Mouse (Mus musculus) mouse trophoblast stem cell (cell line): ENCODE results near the gene Ugt1a8.
"Not testable (repeated sequence)": the region's sequence is repeated elsewhere in the genome, so short reads cannot be mapped to it uniquely, and the experiment has no call there.

Experiments
- in situ Hi-C, 2 experiments: fragments of 300-500 bp; cut with MseI, MboI; formaldehyde crosslinking; loops; 2 replicates in 1 of 2; 3 replicates in 1 of 2; pipeline ENCODE4 v1.15.1; 2025

Ugt1a8 gene

DNA sequence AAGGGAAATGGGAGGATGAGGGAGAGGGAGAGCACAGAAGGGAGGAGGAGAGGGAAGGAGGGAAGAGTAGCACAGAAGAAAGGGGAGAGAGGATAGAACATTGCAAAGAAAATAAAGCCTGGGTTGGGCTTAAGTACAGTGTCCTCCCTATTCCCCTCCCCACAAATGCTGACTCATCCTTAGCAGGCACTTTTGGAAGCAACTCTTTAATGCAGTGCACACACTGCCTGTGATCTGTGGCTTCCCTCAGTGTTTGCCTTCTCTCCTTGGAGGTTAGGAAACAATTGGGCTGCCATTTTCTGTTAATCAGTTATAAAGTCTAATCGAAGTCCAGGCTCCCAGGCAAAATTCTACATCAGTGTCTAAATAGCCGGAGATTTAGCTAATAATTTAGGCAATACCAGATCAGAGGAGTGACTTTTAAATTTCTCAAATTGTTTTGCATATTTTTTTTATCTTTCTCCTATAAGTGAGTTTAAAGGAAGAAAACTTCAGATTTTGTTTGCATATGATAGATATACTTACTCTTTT lies 21.5 kb downstream of the Ugt1a8 start:
- in situ Hi-C loops: not testable (repeated sequence)

DNA sequence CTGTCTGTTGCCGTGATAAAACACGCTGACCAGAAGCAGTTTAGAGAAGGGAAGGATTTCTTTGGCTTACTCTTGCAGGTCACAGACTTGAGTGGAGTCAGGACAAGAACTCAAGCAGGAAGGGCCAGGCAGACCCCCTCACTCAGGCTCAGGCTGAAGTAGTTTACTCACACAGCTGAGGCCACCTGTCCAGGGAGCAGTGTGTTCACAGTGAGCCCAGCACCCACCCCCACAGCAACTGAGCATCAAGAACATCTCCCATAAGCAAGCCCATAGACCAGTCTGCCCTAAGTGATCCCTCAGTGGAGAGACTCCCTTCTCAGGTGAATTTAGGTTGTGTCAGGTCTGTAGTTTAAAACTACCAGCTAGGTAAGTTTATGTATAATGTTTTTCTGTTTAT lies 22.0 kb downstream of the Ugt1a8 start:
- in situ Hi-C loops: not testable (repeated sequence)

DNA sequence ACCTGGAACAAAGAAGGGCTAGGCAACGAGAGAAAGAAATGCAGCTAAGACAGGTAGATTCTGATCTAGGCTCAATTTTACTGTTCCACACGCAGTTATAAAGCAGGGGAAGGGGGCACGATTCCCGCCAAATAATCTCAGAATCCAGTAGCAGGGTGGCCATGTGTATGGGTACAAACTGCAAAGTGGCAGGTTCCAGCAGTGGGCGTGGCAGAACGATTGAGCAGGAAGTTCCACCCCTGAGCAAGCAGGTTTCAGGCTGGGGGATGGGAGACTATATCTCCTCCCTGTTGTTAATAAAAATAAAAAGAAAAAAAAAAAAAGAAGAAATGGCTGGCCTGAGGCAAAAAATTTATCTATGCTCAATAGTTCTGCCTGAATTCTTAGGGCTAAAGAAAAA lies 25.2 kb downstream of the Ugt1a8 start:
- in situ Hi-C loops: not testable (repeated sequence)

DNA sequence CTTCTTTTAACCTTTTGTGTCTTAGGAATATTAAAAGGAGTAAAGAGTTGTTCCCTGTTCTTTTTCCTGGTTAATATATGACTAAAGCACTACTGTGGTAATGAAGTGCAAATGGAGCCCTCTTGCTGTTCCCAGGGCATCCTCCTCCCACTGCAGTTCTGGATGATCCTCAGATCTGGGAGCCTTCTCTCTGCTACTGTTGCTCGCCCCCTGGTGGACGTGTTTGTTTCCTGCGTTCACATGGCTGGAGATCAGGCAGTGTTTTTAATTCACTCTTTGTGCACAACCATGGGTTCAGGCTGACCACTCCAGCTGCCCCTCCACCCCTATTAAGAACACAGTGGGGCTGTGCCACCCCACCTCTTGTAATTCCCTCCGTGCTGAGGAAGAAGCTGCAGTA lies 32.9 kb downstream of the Ugt1a8 start:
- in situ Hi-C loops: not testable (repeated sequence)

DNA sequence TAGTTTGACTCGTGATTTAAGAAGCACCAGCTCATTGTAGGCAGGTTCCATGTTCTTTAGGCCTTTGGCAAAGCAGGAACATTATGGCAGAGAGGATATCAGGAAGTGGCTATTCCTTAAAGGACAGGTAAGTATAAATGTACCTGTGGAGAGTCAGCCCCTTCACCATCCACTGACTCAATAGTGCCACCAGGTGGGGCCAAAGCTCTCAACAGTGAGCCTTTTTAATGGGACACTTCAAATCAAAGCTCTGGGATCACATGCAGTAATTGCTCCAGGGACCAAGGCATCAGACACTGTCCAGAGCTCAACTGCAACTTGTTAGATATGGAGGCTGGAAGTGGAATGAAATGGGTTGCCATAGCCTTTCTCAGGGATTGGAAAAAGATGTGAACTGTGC lies 33.9 kb downstream of the Ugt1a8 start:
- in situ Hi-C loops: not testable (repeated sequence)

DNA sequence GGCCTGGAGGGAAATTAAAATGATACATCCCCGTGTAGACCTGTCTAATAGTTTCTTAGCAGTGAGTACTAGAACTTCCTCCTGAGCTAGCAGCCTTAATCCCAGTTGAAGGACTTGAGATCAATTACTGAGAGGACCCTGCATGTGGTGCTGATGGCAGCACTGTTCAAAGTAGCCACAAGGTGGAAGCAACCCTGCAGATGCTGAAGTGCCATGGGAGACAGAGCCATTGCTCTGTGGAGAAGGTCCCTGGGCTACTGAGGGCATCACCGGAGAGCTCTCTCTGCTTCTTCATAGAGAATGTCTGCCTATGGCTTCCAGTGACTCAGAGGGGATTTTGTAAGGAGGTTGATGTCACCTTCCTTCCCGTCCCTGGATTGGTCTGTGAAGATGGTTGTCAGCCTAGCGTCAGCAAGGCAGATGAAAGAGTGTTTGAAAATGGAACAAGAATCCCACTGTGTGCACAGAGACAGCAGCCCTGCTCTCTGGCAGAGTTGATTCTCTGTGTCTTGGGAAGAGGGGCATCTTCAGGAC lies 38.3 kb downstream of the Ugt1a8 start:
- in situ Hi-C loops: loop anchor here in 1 of 2 experiments (25.0 kb wide), 1 partner anchor 161 kb away; the partner anchor contains the start of genes Hjurp and Trpm8

DNA sequence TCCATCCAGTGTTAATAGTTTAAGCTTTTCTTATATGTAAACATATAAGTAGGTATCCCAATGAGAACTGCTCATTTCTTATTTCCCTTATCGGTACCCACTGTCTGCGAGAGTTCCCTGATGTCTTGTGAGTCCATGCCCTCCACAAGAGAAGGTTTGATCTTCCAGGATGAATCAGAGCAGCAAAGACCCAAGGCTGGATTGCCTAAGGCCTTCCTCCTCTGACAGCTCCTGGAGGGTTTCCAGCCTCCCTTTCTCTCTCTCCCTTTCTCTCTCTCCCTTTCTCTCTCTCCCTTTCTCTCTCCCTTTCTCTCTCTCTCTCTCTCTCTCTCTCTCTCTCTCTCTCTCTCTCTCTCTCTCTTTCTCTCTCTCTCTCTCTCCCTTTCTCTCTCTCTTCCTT lies 41.5 kb downstream of the Ugt1a8 start:
- in situ Hi-C loops: loop anchor here in 1 of 2 experiments (25.0 kb wide), 1 partner anchor 158 kb away; the partner anchor contains the start of genes Hjurp and Trpm8

DNA sequence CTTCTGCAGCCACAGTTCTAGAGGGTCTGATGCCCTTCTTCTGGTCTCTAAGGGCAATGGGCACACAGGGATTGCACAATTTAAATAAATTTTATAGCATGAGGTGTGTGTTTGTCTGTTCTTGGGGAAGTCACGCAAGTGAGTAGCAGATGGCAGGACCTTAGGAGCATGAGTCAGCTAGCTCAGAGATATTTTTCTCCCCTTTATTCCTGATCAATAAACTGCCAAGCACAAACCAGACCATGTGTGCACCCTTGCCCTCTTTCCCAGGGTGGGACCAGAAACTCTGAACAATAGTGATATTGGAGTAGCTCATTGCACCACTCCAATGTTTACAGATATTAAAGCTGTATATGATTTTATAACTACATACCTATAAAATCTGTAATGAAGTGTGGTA lies 42.6 kb downstream of the Ugt1a8 start:
- in situ Hi-C loops: loop anchor here in 1 of 2 experiments (25.0 kb wide), 1 partner anchor 157 kb away; the partner anchor contains the start of genes Hjurp and Trpm8

DNA sequence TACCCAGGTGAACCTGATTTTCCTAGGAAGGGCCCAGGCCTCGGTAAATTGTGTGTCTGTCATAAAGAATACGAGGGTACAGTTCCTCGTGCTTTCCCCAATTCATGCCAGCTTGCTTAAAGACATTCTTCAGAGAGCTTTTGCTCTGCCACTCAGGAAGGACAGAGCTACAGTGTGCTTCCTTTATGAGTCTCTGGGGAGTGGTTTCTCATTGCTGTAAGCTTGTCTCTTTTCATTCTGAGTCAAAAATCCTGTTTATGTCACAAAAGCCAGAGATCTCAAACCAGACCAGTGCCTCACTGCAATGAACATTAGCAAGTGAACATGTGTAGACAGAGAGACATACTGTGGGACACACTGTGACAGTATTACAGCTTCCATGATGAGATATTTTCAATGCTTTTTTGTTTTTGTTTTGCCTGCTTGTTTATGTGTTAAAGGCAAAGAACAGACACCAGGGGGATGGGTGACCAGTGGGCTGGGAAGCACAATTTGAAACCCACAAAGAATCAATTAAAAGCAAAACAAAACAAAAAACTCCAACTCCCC lies 46.4 kb downstream of the Ugt1a8 start:
- in situ Hi-C loops: loop anchor here in 1 of 2 experiments (25.0 kb wide), 1 partner anchor 153 kb away; the partner anchor contains the start of genes Hjurp and Trpm8

DNA sequence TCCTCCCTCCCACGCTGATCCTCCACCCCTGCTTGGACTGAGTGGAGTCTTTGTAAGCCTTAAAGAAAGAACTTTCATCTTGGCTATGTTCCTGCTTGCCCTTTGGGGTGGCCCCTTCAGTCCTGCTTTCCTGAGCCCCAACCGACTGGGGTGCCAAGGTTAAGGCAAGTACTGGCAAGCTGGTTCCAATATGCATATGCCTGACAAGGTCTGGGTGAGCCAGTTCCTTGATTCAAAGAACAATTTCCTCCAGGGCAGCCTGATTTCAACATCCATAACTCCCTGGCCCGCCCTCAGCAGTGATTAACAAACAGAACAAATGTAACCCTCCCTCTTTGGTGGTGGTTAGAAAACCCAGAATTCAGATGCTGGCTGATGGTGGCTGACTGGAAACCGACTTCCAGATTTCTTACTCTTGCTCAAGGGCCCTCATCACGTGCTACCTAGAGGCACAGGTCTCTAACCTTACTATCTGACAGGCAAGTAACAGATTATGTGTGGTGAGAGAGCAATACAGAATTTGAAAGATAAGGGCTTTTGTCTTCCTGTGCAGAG lies 46.9 kb downstream of the Ugt1a8 start, which contains the start of gene Ugt1a6a:
Gene Ugt1a6a (plus strand): TSS at position 353 of the 555 bp plus-strand sequence.
- in situ Hi-C loops: loop anchor here in 1 of 2 experiments (25.0 kb wide), 1 partner anchor 153 kb away; the partner anchor contains the start of genes Hjurp and Trpm8

DNA sequence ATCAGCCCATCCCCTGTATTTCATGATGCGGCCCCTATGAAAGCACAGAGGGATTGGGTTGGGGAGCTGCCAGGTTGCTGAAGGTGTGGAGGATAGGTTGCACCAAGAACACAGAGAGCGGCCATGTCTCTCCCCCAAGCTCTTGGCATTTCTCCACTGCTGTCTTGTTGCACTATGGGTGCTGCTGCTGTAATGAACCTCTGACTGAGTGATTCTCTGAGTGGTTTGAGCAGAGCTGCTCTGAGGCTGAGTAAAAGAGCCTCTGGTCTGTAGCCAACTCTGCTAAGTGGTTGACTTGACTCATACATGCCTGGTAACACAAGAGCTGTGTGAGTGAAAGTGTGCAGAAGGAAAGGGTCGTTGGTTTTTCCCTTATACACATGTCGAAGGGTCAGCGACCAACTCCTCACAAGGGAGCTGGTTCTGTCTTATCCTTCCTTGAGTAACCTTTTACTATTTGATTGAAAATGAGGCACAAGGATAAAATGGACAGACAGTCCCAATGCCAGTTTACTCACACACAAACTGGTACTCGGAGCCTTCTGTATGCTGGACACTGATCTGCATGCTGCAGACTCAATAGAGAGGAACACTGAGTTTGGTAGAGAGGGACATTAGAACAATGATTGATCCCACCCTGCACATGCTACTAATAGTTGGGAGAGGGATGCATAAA lies 47.8 kb downstream of the Ugt1a8 start:
- in situ Hi-C loops: loop anchor here in 1 of 2 experiments (25.0 kb wide), 1 partner anchor 152 kb away; the partner anchor contains the start of genes Hjurp and Trpm8

DNA sequence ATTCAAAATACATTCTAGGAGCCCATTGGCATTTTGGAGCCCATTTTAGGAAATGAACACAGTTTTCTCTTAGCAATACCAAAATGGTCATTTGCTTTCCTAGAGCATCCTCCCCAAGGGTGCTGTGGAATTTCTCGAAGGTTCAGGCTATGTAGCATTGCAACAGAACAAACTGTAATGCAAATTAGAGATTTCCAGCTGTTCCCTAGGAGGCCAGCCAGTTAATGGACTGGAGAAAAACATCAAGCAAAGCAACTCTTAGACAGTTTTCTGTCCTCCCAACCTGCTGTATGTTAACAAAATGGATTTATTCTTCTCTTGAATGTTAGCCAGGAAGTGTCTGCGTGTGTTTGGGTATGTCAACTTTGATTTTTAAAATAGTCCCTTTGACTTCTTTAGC lies 49.0 kb downstream of the Ugt1a8 start:
- in situ Hi-C loops: loop anchor here in 1 of 2 experiments (25.0 kb wide), 1 partner anchor 151 kb away; the partner anchor contains the start of genes Hjurp and Trpm8

DNA sequence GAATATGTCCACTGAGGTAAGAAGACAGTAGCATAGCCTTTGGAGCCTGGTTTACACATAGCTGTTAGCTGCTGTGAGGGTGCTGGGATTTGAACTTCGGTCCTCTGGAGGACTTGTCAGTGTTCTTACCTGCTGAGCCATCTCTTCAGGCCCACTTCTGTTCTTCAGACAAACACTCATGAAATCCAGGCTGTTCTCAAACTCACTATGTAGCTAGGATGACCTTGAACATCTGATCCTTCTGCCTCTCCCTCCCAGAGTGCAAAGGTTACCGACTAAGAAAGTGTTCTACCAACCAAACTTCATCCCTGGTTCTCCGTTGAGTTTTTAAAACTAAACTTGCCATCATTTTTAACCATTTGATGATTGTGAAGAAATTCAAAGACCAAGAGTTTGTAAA lies 49.7 kb downstream of the Ugt1a8 start:
- in situ Hi-C loops: loop anchor here in 1 of 2 experiments (25.0 kb wide), 1 partner anchor 150 kb away; the partner anchor contains the start of genes Hjurp and Trpm8

DNA sequence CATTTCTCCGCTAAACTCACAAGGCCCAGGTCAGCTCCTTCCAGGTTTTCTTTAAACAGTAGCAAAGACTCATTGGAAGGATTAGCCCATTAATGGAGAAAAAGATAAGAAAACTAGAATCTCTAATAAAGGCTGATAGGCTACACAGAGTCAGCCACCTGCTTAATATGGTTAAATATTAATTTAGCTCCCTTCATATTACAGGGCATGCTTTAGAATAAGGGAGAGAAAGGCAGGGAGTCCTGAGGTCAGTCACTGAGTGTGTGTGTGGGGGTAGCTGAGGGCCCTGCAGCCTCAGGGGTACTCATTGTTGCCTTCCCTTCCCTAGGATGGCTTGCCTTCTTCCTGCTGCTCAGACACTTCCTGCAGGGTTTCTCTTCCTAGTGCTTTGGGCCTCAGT lies 50.5 kb downstream of the Ugt1a8 start:
- in situ Hi-C loops: loop anchor here in 1 of 2 experiments (25.0 kb wide), 1 partner anchor 149 kb away; the partner anchor contains the start of genes Hjurp and Trpm8

DNA sequence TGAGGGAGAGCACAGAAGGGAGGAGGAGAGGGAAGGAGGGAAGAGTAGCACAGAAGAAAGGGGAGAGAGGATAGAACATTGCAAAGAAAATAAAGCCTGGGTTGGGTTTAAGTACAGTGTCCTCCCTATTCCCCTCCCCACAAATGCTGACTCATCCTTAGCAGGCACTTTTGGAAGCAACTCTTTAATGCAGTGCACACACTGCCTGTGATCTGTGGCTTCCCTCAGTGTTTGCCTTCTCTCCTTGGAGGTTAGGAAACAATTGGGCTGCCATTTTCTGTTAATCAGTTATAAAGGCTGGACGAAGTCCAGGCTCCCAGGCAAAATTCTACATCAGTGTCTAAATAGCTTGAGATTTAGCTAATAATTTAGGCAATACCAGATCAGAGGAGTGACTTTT lies 52.9 kb downstream of the Ugt1a8 start:
- in situ Hi-C loops: loop anchor here in 1 of 2 experiments (25.0 kb wide), 1 partner anchor 147 kb away; the partner anchor contains the start of genes Hjurp and Trpm8

DNA sequence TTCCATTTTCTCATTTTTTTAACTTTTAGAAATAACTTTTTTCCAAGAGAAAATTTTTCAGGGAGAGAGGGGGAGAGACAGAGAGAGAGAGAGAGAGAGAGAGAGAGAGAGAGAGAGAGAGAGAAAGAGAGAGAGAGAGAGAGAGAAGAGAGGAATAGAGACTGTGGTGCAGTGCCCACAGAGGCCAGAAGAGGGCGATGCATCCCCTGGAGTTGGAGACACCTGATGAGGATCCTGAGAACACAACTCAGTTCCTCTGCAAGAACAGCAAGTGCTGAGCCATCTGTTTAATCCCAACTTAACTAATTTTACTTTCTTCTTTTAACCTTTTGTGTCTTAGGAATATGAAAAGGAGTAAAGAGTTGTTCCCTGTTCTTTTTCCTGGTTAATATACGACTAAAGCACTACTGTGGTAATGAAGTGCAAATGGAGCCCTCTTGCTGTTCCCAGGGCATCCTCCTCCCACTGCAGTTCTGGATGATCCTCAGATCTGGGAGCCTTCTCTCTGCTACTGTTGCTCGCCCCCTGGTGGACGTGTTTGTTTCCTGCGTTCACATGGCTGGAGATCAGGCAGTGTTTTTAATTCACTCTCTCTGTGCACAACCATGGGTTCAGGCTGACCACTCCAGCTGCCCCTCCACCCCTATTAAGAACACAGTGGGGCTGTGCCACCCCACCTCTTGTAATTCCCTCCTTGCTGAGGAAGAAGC lies 56.5 kb downstream of the Ugt1a8 start:
- in situ Hi-C loops: loop anchor here in 1 of 2 experiments (25.0 kb wide), 1 partner anchor 143 kb away; the partner anchor contains the start of genes Hjurp and Trpm8

DNA sequence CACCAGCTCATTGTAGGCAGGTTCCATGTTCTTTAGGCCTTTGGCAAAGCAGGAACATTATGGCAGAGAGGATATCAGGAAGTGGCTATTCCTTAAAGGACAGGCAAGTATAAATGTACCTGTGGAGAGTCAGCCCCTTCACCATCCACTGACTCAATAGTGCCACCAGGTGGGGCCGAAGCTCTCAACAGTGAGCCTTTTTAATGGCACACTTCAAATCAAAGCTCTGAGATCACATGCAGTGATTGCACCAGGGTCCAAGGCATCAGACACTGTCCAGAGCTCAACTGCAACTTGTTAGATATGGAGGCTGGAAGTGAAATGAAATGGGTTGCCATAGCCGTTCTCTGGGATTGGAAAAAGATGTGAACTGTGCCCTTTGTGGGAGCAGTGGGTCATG lies 57.7 kb downstream of the Ugt1a8 start:
- in situ Hi-C loops: loop anchor here in 1 of 2 experiments (25.0 kb wide), 1 partner anchor 142 kb away; the partner anchor contains the start of genes Hjurp and Trpm8

DNA sequence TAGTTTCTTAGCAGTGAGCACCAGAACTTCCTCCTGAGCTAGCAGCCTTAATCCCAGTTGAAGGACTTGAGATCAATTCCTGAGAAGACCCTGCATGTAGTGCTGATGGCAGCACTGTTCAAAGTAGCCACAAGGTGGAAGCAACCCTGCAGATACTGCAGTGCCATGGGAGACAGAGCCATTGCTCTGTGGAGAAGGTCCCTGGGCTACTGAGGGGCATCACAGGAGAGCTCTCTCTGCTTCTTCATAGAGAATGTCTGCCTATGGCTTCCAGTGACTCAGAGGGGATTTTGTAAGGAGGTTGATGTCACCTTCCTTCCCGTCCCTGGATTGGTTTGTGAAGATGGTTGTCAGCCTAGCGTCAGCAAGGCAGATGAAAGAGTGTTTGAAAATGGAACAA lies 62.5 kb downstream of the Ugt1a8 start:
- in situ Hi-C loops: loop anchor here in 1 of 2 experiments (5.0 kb wide), 1 partner anchor 137 kb away; no protein-coding TSS in a partner anchor

DNA sequence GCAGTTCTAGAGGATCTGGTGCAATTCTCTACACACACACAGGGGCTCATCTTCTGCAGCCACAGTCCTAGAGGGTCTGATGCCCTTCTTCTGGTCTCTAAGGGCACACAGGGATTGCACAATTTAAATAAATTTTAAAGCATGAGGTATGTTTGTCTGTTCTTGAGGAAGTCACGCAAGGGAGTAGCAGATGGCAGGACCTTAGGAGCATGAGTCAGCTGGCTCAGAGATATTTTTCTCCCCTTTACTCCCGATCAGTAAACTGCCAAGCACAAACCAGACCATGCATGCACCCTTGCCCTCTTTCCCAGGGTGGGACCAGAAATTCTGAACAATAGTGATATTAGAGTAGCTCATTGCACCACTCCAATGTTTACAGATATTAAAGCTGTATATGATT lies 70.8 kb downstream of the Ugt1a8 start:
- in situ Hi-C loops: no loop called here

DNA sequence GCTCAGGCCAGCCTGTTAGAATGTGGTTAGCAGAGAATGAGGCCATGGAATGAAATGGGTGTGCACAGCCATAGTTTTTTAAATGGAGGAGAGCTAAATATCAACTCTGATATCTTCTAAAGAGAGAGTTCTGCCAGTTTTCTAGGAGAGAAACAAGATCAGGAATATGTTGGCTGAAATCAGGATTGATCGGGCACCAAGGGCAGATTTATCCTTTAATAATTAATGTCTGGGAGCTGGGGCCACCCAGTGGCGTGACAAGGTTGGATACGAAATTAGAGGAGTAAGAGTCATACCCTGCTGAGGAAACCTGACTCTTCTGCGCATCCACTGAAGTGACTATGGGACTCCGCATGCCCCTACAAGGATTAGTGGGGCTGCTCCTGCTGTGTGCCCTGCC lies 78.1 kb downstream of the Ugt1a8 start, which contains the start of gene Ugt1a5:
Gene Ugt1a5 (plus strand): TSS at position 302 of the 400 bp plus-strand sequence.
- in situ Hi-C loops: no loop called here
